ENCODE assay signal across 8 mouse cellular contexts in the genomic region with DNA sequence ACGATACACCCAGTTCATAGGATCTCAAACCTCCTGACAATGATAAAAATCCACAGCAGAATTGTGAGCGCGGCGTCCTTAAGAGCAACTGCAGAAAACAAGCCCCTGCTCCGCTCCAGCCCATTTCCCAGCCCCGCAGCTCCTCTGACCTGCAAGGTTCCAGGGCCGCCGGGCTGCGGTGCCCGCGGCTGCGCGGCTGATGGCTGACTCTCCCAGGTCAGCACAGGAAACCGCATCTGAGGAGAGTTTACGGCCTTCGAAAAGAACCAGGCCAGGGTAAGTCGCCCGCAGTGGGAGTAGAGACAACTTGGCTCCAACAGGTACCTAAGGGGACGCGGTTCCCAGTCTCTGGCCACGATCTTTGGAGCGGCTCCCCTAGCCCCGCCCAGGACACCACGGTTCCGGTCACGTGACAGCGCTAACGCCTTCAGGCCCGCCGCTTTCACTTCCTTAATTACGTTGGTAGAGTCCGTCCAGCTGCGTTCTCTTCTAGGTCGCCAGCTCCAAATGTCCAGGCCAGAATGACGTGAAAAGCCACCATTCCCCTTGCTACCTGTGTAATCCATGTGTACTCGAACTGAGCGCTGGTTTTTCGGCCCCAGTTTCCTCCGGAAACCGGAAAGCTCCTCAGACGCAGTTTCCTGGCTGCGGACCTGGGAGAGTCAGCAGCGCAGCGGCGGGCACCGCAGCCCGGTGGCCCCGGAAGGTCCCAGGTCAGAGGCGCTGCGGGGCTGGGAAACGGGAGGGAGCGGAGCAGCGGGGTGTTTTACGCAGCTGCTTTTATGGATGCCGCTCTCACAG. TPM values are rescaled to one million over a fixed set of nuclear protein-coding genes. Genes with fewer than 3 reads are reported as not detected.
DNase-seq lines count a peak whose midpoint lies in the region; ATAC-seq and TF ChIP-seq lines count a peak whose summit lies in the region.
"Not testable (repeated sequence)": the region's sequence is repeated elsewhere in the genome, so short reads cannot be mapped to it uniquely, and the experiment has no call there.

A gene (minus strand): TSS at position 358 of the 801 bp plus-strand sequence.
A gene (plus strand): TSS at position 446 of the 801 bp plus-strand sequence.

- peak; percentile 77 to 84 for DNase-seq in B cell, adult 2 months
- DNase-seq in brain, embryonic 14.5 days (ENCODE audit: low read depth), result peak; percentile 84
- DNase-seq in liver, adult 2 months (ENCODE audit: extremely low read depth, low read depth, low spot score), result peak; percentile 76
- DNase-seq in spleen, postnatal 36 days (ENCODE audit: low spot score in 2 of 2), result peak; percentile 58 to 65

- H3K36me3 ChIP-seq in erythroblast, embryonic 14.5 days (ENCODE audit: control insufficient read depth); heart, embryonic 12.5 days; kidney, embryonic 16.5 days (ENCODE audit: insufficient read depth, low read length); liver, adult 2 months (ENCODE audit: control insufficient read depth, insufficient read depth, low read length): not testable (repeated sequence)

- peaks cover 10% of the 10 kb centered on the region; the same call in 1 of the 2 replicates for H3K79me2 ChIP-seq in liver, adult 2 months (ENCODE audit: control insufficient read depth, insufficient read depth, low read length)

- not testable (repeated sequence) for TF ChIP-seq POLR2A in brain, embryonic 14.5 days (IDR thresholded peaks at IDR 0.05; ENCODE audit: borderline replicate concordance, extremely low read depth, insufficient read depth, insufficient read length, poor library complexity, severe bottlenecking)
- TF ChIP-seq POLR2A in liver, adult 2 months (IDR thresholded peaks at IDR 0.05; ENCODE audit: extremely low read depth, insufficient read depth, low read length), result 0 out of 2 replicates have a peak, but pooled peaks have one; percentile 25

- H3K4me2 ChIP-seq in heart, embryonic 12.5 days, result peak within 1 kb of the TSS; percentile 69
- H3K4me2 ChIP-seq in kidney, embryonic 16.5 days (replicated peaks; ENCODE audit: low read depth, low read length), result peak within 1 kb of the TSS; percentile 62

- H3K4me3 ChIP-seq in erythroblast, embryonic 14.5 days (replicated peaks), result peak within 1 kb of the TSS; percentile 72
- H3K4me3 ChIP-seq in heart, embryonic 12.5 days, result peak within 1 kb of the TSS; percentile 86
- peak within 1 kb of the TSS; percentile 73 for H3K4me3 ChIP-seq in kidney, embryonic 16.5 days (ENCODE audit: low read length)
- peak within 1 kb of the TSS; percentile 74 for H3K4me3 ChIP-seq in liver, adult 2 months (ENCODE audit: insufficient read depth, low read depth, low read length)

- H3K9me3 ChIP-seq in erythroblast, embryonic 14.5 days (ENCODE audit: control insufficient read depth, low read length); heart, embryonic 12.5 days (replicated peaks); kidney, embryonic 16.5 days (ENCODE audit: low read length): not testable (repeated sequence)

- ATAC-seq in heart, embryonic 12.5 days (ENCODE audit: insufficient number of reproducible peaks, low FRiP score), result peak; percentile 99
- ATAC-seq in kidney, embryonic 16.5 days (ENCODE audit: low FRiP score, low TSS enrichment), result peak; percentile 99
- ATAC-seq in monocyte, adult 5-6 weeks (replicated peaks; ENCODE audit: insufficient number of reproducible peaks, low FRiP score, low TSS enrichment, poor library complexity, severe bottlenecking), result peak; percentile 99

- H3K9ac ChIP-seq in heart, embryonic 12.5 days, result peak within 1 kb of the TSS; percentile 86
- H3K9ac ChIP-seq in kidney, embryonic 16.5 days (replicated peaks; ENCODE audit: low read length), result peak within 1 kb of the TSS; percentile 85
- H3K9ac ChIP-seq in liver, adult 2 months (ENCODE audit: low read depth, low read length), result peak within 1 kb of the TSS; percentile 87

- peaks cover 21% of the 10 kb centered on the region for H3K4me1 ChIP-seq in erythroblast, embryonic 14.5 days (ENCODE audit: control insufficient read depth)
- peaks cover 10% of the 10 kb centered on the region for H3K4me1 ChIP-seq in heart, embryonic 12.5 days (replicated peaks)
- peaks cover 12% of the 10 kb centered on the region for H3K4me1 ChIP-seq in kidney, embryonic 16.5 days (ENCODE audit: insufficient read depth, low read length)
- not testable (repeated sequence) for H3K4me1 ChIP-seq in liver, adult 2 months (ENCODE audit: control insufficient read depth, insufficient read depth, low read length)

- peak within 1 kb of the TSS; percentile 91 for H3K27ac ChIP-seq in heart, embryonic 12.5 days (ENCODE audit: poor library complexity, severe bottlenecking)
- peak within 1 kb of the TSS; percentile 90 for H3K27ac ChIP-seq in kidney, embryonic 16.5 days (ENCODE audit: low read length)
- peak within 1 kb of the TSS; percentile 96 for H3K27ac ChIP-seq in liver, adult 2 months (replicated peaks; ENCODE audit: insufficient read depth, low read depth, low read length)

- TF ChIP-seq CTCF in brain, embryonic 14.5 days (IDR thresholded peaks at IDR 0.05; ENCODE audit: borderline replicate concordance, extremely low read depth, insufficient read depth, insufficient read length); liver, adult 2 months (IDR thresholded peaks at IDR 0.05; ENCODE audit: low read depth, low read length): not testable (repeated sequence)

- not testable (repeated sequence) for H3K27me3 ChIP-seq in erythroblast, embryonic 14.5 days (ENCODE audit: control insufficient read depth); heart, embryonic 12.5 days (replicated peaks); kidney, embryonic 16.5 days (ENCODE audit: insufficient read depth, low read length); liver, adult 2 months (ENCODE audit: control insufficient read depth, insufficient read depth, low read length)

- under 1% methylated on average over 42 of the region's 55 CpGs for WGBS in heart, embryonic 12.5 days
- WGBS in kidney, embryonic 16.5 days, result under 1% methylated on average over 40 of the region's 55 CpGs
- WGBS in liver, adult 2 months, result under 1% methylated on average over 45 of the region's 55 CpGs

RNA-seq across cellular contexts. Expression of the first gene that starts in this region (rescaled TPM):
- 8.2 and 8.4 TPM in 2 replicates for polyA plus RNA-seq in brain, embryonic 14.5 days (2012; rRNA removed)
- 0.01 and 0.04 TPM in 2 replicates for polyA plus RNA-seq in erythroblast, embryonic 14.5 days (2012)
- polyA plus RNA-seq in heart, embryonic 12.5 days (2016; fragmentation: Nextera tagmentation; extraction: Ambion mirVana), result 15.2 and 15.5 TPM in 2 replicates
- 21.6 and 24.8 TPM in 2 replicates for polyA plus RNA-seq in kidney, embryonic 16.5 days (2015; fragmentation: Nextera tagmentation; extraction: Ambion mirVana)
- total RNA-seq in liver, adult 2 months (2014; rRNA removed), result 10.6 and 15.2 TPM in 2 replicates
- 1.2 and 1.7 TPM in 2 replicates for polyA plus RNA-seq in liver, adult 2 months (2012; rRNA removed)
- total RNA-seq in monocyte, adult 5-6 weeks (2017), result 16.5 to 44.4 TPM (median 31.4 TPM) in 3 replicates

RNA-seq across cellular contexts. Expression of the second gene that starts in this region (rescaled TPM):
- polyA plus RNA-seq in brain, embryonic 14.5 days (2012; rRNA removed), result 11.3 and 13.0 TPM in 2 replicates
- 0.03 and 0.09 TPM in 2 replicates for polyA plus RNA-seq in erythroblast, embryonic 14.5 days (2012)
- polyA plus RNA-seq in heart, embryonic 12.5 days (2016; fragmentation: Nextera tagmentation; extraction: Ambion mirVana), result 15.4 and 16.2 TPM in 2 replicates
- 15.8 and 16.9 TPM in 2 replicates for polyA plus RNA-seq in kidney, embryonic 16.5 days (2015; fragmentation: Nextera tagmentation; extraction: Ambion mirVana)
- total RNA-seq in liver, adult 2 months (2014; rRNA removed), result 9.7 and 11.5 TPM in 2 replicates
- polyA plus RNA-seq in liver, adult 2 months (2012; rRNA removed), result 2.6 and 2.7 TPM in 2 replicates
- total RNA-seq in monocyte, adult 5-6 weeks (2017), result 47.4 to 60.7 TPM (median 51.7 TPM) in 3 replicates

Comparison
In these comparisons a context has a peak if more than half of its experiments do, and no peak if none do; other contexts are left out.
1. Peak in every context shown above with its lines: DNase-seq, ATAC-seq, H3K4me3 ChIP-seq and H3K27ac ChIP-seq.